Mouse (Mus musculus) MEL (cell line): ENCODE results near the gene Zfp865. TPM values are rescaled to one million over a fixed set of nuclear protein-coding genes. Genes with fewer than 3 reads are reported as not detected.

Source experiments
- DNase-seq: peaks from one replicate; pipeline ENCODE4 v3.0.0; 2011; ENCODE audit warnings: low read depth, low spot score
- H3K27ac ChIP-seq: 2 replicates; pipeline ENCODE4 v1.5.1; 2012; ENCODE audit warnings: low read depth, mild to moderate bottlenecking, control low read depth, low read length, moderate library complexity; ENCODE audit not compliant: control insufficient read depth
- H3K27me3 ChIP-seq, 2 experiments: fragments of 150-350 bp in 1 of 2; sonication (generic) in 1 of 2; 2 replicates each; pipeline ENCODE4 v1.6.1; 2012; ENCODE audit warnings: low read length in 2 of 2, mild to moderate bottlenecking in 2 of 2, improper control_type of control experiment in 1 of 2, moderate library complexity in 1 of 2; ENCODE audit not compliant: insufficient read depth in 2 of 2, control insufficient read depth in 1 of 2
- H3K36me3 ChIP-seq, 2 experiments: 2 replicates each; pipeline ENCODE4 v1.6.1; 2012 to 2014; ENCODE audit warnings: low read length in 2 of 2, improper control_type of control experiment in 1 of 2, inconsistent platforms in 1 of 2, mild to moderate bottlenecking in 1 of 2; ENCODE audit not compliant: insufficient read depth in 2 of 2, control insufficient read depth in 1 of 2
- H3K4me1 ChIP-seq, 2 experiments: fragments of 150-350 bp in 1 of 2; sonication (generic) in 1 of 2; 2 replicates each; pipeline ENCODE4 v1.6.1; 2012; ENCODE audit warnings: low read length in 2 of 2, improper control_type of control experiment in 1 of 2, mild to moderate bottlenecking in 1 of 2; ENCODE audit not compliant: insufficient read depth in 2 of 2, control insufficient read depth in 1 of 2
- H3K4me3 ChIP-seq, 2 experiments: fragments of 150-350 bp in 1 of 2; sonication (generic) in 1 of 2; 2 replicates each; pipeline ENCODE4 v1.5.1; 2012; ENCODE audit warnings: low read depth in 2 of 2, low read length in 2 of 2, mild to moderate bottlenecking in 2 of 2, moderate library complexity in 2 of 2, control low read depth in 1 of 2, improper control_type of control experiment in 1 of 2; ENCODE audit not compliant: control insufficient read depth in 1 of 2, insufficient read depth in 1 of 2
- H3K79me2 ChIP-seq: 2 replicates; pipeline ENCODE4 v1.6.1; 2012; ENCODE audit warnings: mild to moderate bottlenecking, low read length, moderate library complexity; ENCODE audit not compliant: control insufficient read depth, poor library complexity, insufficient read depth
- H3K9ac ChIP-seq: 2 replicates; pipeline ENCODE4 v1.6.1; 2012; ENCODE audit warnings: low read depth, mild to moderate bottlenecking, control low read depth, low read length, moderate library complexity; ENCODE audit not compliant: control insufficient read depth, poor library complexity, severe bottlenecking
- H3K9me3 ChIP-seq: fragments of 150-350 bp; sonication (generic); replicated peaks from 2 replicates; pipeline ENCODE4 v1.6.1; 2012; ENCODE audit warnings: mild to moderate bottlenecking, low read length, improper control_type of control experiment, moderate library complexity; ENCODE audit not compliant: insufficient read depth
- CHD1 ChIP-seq: IDR thresholded peaks from 2 replicates; pipeline ENCODE4 v1.6.1; 2012; ENCODE audit warnings: low read depth, mild to moderate bottlenecking, inconsistent platforms, low read length, improper control_type of control experiment
- CTCF ChIP-seq, 3 experiments: IDR thresholded peaks in 2 of 3; conservative IDR thresholded peaks in 1 of 3; 2 replicates each; pipeline ENCODE4 v1.5.1; 2011 to 2012; ENCODE audit warnings: low read length in 3 of 3, low read depth in 2 of 3, mild to moderate bottlenecking in 2 of 3, improper control_type of control experiment in 1 of 3, inconsistent platforms in 1 of 3, mixed read lengths in 1 of 3, moderate library complexity in 1 of 3; ENCODE audit not compliant: control insufficient read depth in 1 of 3, insufficient read depth in 1 of 3, poor library complexity in 1 of 3, severe bottlenecking in 1 of 3
- E2F4 ChIP-seq: IDR thresholded peaks from 2 replicates; pipeline ENCODE4 v1.6.1; 2011; ENCODE audit warnings: low read depth, low read length, improper control_type of control experiment, borderline replicate concordance
- EP300 ChIP-seq, 2 experiments: IDR thresholded peaks; 2 replicates each; pipeline ENCODE4 v1.6.1; 2011; ENCODE audit warnings: improper control_type of control experiment in 2 of 2, low read length in 2 of 2, low read depth in 1 of 2, mild to moderate bottlenecking in 1 of 2
- GABPA ChIP-seq: IDR thresholded peaks from 2 replicates; pipeline ENCODE4 v1.6.1; 2012; ENCODE audit warnings: low read depth, mild to moderate bottlenecking, inconsistent platforms, low read length, improper control_type of control experiment, moderate library complexity
- HCFC1 ChIP-seq: IDR thresholded peaks from 2 replicates; pipeline ENCODE4 v1.6.1; 2012; ENCODE audit warnings: low read depth, mild to moderate bottlenecking, inconsistent platforms, low read length, improper control_type of control experiment, moderate library complexity
- MAFK ChIP-seq: IDR thresholded peaks from 2 replicates; pipeline ENCODE4 v1.6.1; 2011; ENCODE audit warnings: low read depth, mild to moderate bottlenecking, low read length, improper control_type of control experiment, borderline replicate concordance
- MAX ChIP-seq: IDR thresholded peaks from 2 replicates; pipeline ENCODE4 v1.6.1; 2011; ENCODE audit warnings: low read length, improper control_type of control experiment
- MAZ ChIP-seq: IDR thresholded peaks from 2 replicates; pipeline ENCODE4 v1.6.1; 2012; ENCODE audit warnings: low read depth, mild to moderate bottlenecking, inconsistent platforms, low read length, improper control_type of control experiment
- MEF2A ChIP-seq: IDR thresholded peaks from 2 replicates; pipeline ENCODE4 v1.6.1; 2014; ENCODE audit warnings: low read depth, mild to moderate bottlenecking, inconsistent platforms, low read length, improper control_type of control experiment; ENCODE audit not compliant: poor library complexity, insufficient replicate concordance, severe bottlenecking; ENCODE audit errors: extremely low read depth
- MXI1 ChIP-seq: IDR thresholded peaks from 2 replicates; pipeline ENCODE4 v1.6.1; 2011; ENCODE audit warnings: mild to moderate bottlenecking, low read depth, low read length, improper control_type of control experiment
- MYC ChIP-seq: IDR thresholded peaks from 2 replicates; pipeline ENCODE4 v1.6.1; 2011; ENCODE audit warnings: low read depth, mild to moderate bottlenecking, low read length, improper control_type of control experiment, moderate library complexity
- POLR2A ChIP-seq, 2 experiments: IDR thresholded peaks; 2 replicates each; pipeline ENCODE4 v1.6.1; 2011 to 2012; ENCODE audit warnings: low read length in 2 of 2, mild to moderate bottlenecking in 2 of 2, control low read depth in 1 of 2, improper control_type of control experiment in 1 of 2, low read depth in 1 of 2, moderate library complexity in 1 of 2; ENCODE audit not compliant: control insufficient read depth in 1 of 2, insufficient read depth in 1 of 2, poor library complexity in 1 of 2
- RAD21 ChIP-seq: IDR thresholded peaks from 2 replicates; pipeline ENCODE4 v1.6.1; 2011; ENCODE audit warnings: mild to moderate bottlenecking, low read depth, low read length, improper control_type of control experiment
- SMC3 ChIP-seq: IDR thresholded peaks from 2 replicates; pipeline ENCODE4 v1.6.1; 2011; ENCODE audit warnings: low read depth, low read length, improper control_type of control experiment
- TAL1 ChIP-seq: IDR thresholded peaks from 2 replicates; pipeline ENCODE4 v1.6.1; 2012; ENCODE audit warnings: mild to moderate bottlenecking, inconsistent platforms, low read length, moderate library complexity, mixed read lengths
- USF1 ChIP-seq: IDR thresholded peaks from 2 replicates; pipeline ENCODE4 v1.6.1; 2014; ENCODE audit warnings: low read depth, mild to moderate bottlenecking, inconsistent platforms, low read length, improper control_type of control experiment, moderate library complexity
- ZKSCAN1 ChIP-seq: IDR thresholded peaks from 2 replicates; pipeline ENCODE4 v1.6.1; 2012; ENCODE audit warnings: low read depth, mild to moderate bottlenecking, inconsistent platforms, low read length, improper control_type of control experiment, moderate library complexity
- ZNF384 ChIP-seq: IDR thresholded peaks from 2 replicates; pipeline ENCODE4 v1.6.1; 2012; ENCODE audit warnings: low read depth, mild to moderate bottlenecking, inconsistent platforms, low read length, improper control_type of control experiment
- polyA plus RNA-seq, 2 experiments: library from polyadenylated mRNA; stranded (reverse) in 1 of 2; unstranded in 1 of 2; fragments of >175 nt in 1 of 2; fragments of >200 nt in 1 of 2; gene quantifications; 2 replicates each; pipeline versions ENCODE4 v1.2.1 to v1.2.4; 2012; ENCODE audit warnings: low replicate concordance in 2 of 2, low read depth in 1 of 2; ENCODE audit not compliant: insufficient read length in 2 of 2, insufficient read depth in 1 of 2, missing spikeins in 1 of 2
- total RNA-seq: library from RNA; depleted of rRNA; stranded (reverse); fragments of 300-350 nt; gene quantifications from 2 replicates; pipeline ENCODE4 v1.2.3, GENCODE M21; 2012

Gene Zfp865
- total and polyA plus RNA-seq, 3 experiments: 12.2 to 34.6 TPM; not detected in 1

- TF ChIP-seq RAD21 (no peak), EP300 (IDR thresholded peaks at IDR 0.05; ENCODE audit: low read depth in 1 of 2, low read length in 2 of 2) (no peak), CHD1 (no peak), CTCF (IDR thresholded peaks at IDR 0.05 in 2 of 3, conservative IDR thresholded peaks at IDR 0.05 in 1 of 3; ENCODE audit: control insufficient read depth in 1 of 3, insufficient read depth in 1 of 3, low read depth in 2 of 3, low read length in 3 of 3, poor library complexity in 1 of 3, severe bottlenecking in 1 of 3) (no peak), MAX (no peak), HCFC1 (no peak), USF1 (no peak)
- TF ChIP-seq, all 39 proteins: peak for 0
- Histone ChIP-seq H3K27ac (no peak overlapping the region), H3K4me3 (no peak overlapping the region), H3K27me3 (no peaks in the 10 kb centered on the region), H3K9me3 (no peaks in the 10 kb centered on the region), H3K36me3 (no peaks in the 10 kb centered on the region), H3K9ac (no peak overlapping the region), H3K79me2 (peaks cover 3% of the 10 kb centered on the region; the same call in 1 of the 2 replicates), H3K4me1 (peaks cover 0 to 5% of the 10 kb centered on the region in 2 experiments; a peak in 1 of 4 replicates)
- no peak for DNase-seq
These were observed 36.6 kb downstream of the Zfp865 start for GRCm38 (mm10) chr7:5056651-5057263.

- TF ChIP-seq TAL1 (no peak), SMC3 (no peak), POLR2A (IDR thresholded peaks at IDR 0.05; ENCODE audit: control insufficient read depth in 1 of 2, insufficient read depth in 1 of 2, low read depth in 1 of 2, low read length in 2 of 2, poor library complexity in 1 of 2) (no peak), ZKSCAN1 (no peak), CTCF (IDR thresholded peaks at IDR 0.05 in 2 of 3, conservative IDR thresholded peaks at IDR 0.05 in 1 of 3; ENCODE audit: control insufficient read depth in 1 of 3, insufficient read depth in 1 of 3, low read depth in 2 of 3, low read length in 3 of 3, poor library complexity in 1 of 3, severe bottlenecking in 1 of 3) (no peak), E2F4 (no peak), MAZ (no peak), MEF2A (no peak), MAFK (no peak), GABPA (no peak), HCFC1 (no peak), ZNF384 (no peak), MYC (no peak), EP300 (IDR thresholded peaks at IDR 0.05; ENCODE audit: low read depth in 1 of 2, low read length in 2 of 2) (no peak), MXI1 (no peak)
- TF ChIP-seq, all 39 proteins: peak for 0
- Histone ChIP-seq H3K27me3 (no peaks in the 10 kb centered on the region), H3K79me2 (peaks cover 7% of the 10 kb centered on the region; the same call in 1 of the 2 replicates), H3K9me3 (no peaks in the 10 kb centered on the region), H3K4me1 (peaks cover 0 to 5% of the 10 kb centered on the region in 2 experiments; a peak in 1 of 4 replicates), H3K4me3 (no peak overlapping the region), H3K27ac (no peak overlapping the region), H3K9ac (no peak overlapping the region), H3K36me3 (no peaks in the 10 kb centered on the region)
- DNase-seq: no peak
These were observed 37.2 kb downstream of the Zfp865 start for GRCm38 (mm10) chr7:5057381-5057780.
